Mouse (Mus musculus): ENCODE data around the gene Gm28539. TPM values are rescaled to one million over a fixed set of nuclear protein-coding genes. Genes with fewer than 3 reads are reported as not detected.

The Gm28539 gene
- not detected in 2 replicates for polyA plus RNA-seq (2015; fragmentation: Nextera tagmentation; extraction: Ambion mirVana)

DNA sequence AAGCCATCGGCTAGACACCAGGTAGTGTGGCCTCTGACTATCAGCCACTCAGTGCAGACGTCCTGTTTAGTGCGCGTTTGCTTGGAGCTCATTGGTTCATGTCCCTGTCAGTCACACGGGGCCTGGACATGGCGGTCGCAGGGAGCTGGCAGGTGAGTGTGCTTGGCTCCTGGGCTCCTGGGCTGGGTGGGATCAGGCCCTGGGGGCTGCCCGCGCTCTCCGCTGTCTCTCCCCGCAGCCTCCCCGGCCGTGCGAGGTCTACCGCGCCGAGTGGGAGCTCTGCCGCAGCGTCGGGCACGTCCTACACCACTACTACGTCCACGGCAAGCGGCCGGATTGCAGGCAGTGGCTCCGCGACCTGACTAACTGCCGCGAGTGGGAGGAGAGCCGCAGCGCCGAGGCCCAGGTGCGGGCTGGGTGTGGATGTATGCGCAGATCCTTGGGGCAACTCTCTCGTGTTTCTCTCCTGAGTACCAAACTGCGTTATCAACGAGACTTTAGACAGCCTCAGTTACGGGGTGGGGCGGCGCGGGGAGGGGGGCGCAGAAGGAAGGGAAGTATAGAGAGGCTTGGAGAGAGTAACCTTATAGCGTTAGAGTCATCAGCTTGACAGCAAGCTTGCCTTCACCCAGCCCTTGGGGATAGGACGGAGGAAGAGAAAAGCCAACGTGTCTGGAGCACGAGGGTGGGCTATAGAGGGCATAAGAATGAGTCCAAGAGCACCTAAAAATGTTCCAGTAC, at the start of gene Gm28539, which contains the start of gene 2510002D24Rik:
Gm28539 (plus strand) TSS at position 117 of the 741 bp plus-strand sequence.
2510002D24Rik (plus strand) TSS at position 111 of the 741 bp plus-strand sequence.

GRCm38 (mm10) chr16:18811468-18812384, 24.7 kb upstream of the Gm28539 start, which contains the start of the genes Ufd1 and Cdc45:
Gene Ufd1, plus strand, starts transcription at chr16:18811779.
Gene Cdc45, minus strand, starts transcription at chr16:18811987.

GRCm38 (mm10) chr16:18876442-18877308, 40.3 kb downstream of the Gm28539 start, which contains the start of the genes Mrpl40 and Hira:
Gene Mrpl40, minus strand, starts transcription at chr16:18876862.
Gene Hira, plus strand, starts transcription at chr16:18877037.

Other genes starting within 250 kb of the Gm28539 start
- 7.9 and 8.3 TPM in 2 replicates for gene Tbx1, start 245.9 kb upstream of the Gm28539 start, polyA plus RNA-seq (2015; fragmentation: Nextera tagmentation; extraction: Ambion mirVana)
- 0.12 TPM in 1 of 2 replicates, not detected in the other for gene Gp1bb, start 214.2 kb upstream of the Gm28539 start, polyA plus RNA-seq (2015; fragmentation: Nextera tagmentation; extraction: Ambion mirVana)
- gene Gm49601, start 210.2 kb upstream of the Gm28539 start, polyA plus RNA-seq (2015; fragmentation: Nextera tagmentation; extraction: Ambion mirVana): 0.27 and 0.34 TPM in 2 replicates
- gene Sept5, start 206.6 kb upstream of the Gm28539 start, polyA plus RNA-seq (2015; fragmentation: Nextera tagmentation; extraction: Ambion mirVana): 2.4 and 5.8 TPM in 2 replicates
- gene Cldn5, start 59.7 kb upstream of the Gm28539 start, polyA plus RNA-seq (2015; fragmentation: Nextera tagmentation; extraction: Ambion mirVana): 77.3 and 87.5 TPM in 2 replicates
- 47.0 and 52.0 TPM in 2 replicates for gene Ufd1, start 24.8 kb upstream of the Gm28539 start, polyA plus RNA-seq (2015; fragmentation: Nextera tagmentation; extraction: Ambion mirVana)
- gene Cdc45, start 24.6 kb upstream of the Gm28539 start, polyA plus RNA-seq (2015; fragmentation: Nextera tagmentation; extraction: Ambion mirVana): 7.6 and 8.9 TPM in 2 replicates
- gene 2510002D24Rik, start within 50 bp of the Gm28539 start, polyA plus RNA-seq (2015; fragmentation: Nextera tagmentation; extraction: Ambion mirVana): 24.1 and 24.2 TPM in 2 replicates
- 65.0 and 71.9 TPM in 2 replicates for gene Mrpl40, start 40.3 kb downstream of the Gm28539 start, polyA plus RNA-seq (2015; fragmentation: Nextera tagmentation; extraction: Ambion mirVana)
- gene Hira, start 40.5 kb downstream of the Gm28539 start, polyA plus RNA-seq (2015; fragmentation: Nextera tagmentation; extraction: Ambion mirVana): 5.8 and 6.0 TPM in 2 replicates

Measured in skeletal muscle tissue, postnatal 0 days (tissue).